In the genomic region with DNA sequence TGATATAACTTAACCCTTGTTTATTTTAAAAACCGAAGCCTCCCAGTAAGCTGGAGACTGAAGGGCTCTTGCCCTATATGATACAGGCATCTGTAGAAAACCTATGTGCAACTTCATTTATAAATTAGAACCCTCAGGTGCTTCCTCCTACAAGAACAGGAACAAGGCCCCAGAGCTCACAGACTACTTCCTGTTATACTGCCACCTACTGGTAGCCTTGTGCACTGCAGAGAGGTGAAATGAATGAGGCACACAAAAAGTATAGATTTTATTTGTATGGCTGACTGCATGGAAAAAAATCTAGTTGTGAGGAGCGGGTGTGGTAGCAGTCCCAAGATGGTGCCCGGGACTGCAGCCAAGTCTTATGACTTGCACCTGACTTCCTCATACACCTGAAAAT, we compare ENCODE assay signal across 7 mouse cellular contexts.
DNase-seq lines count a peak whose midpoint lies in the region; ATAC-seq and TF ChIP-seq lines count a peak whose summit lies in the region.

No protein-coding gene starts in this region.

- no peak for ATAC-seq in lung, postnatal 0 days
- ATAC-seq in Patski = no peak
- ATAC-seq in erythroblast, adult 5-6 weeks (replicated peaks; ENCODE audit: low FRiP score, poor library complexity, severe bottlenecking) = peak; percentile 75; the same call in 1 of the 2 replicates
- no peak for ATAC-seq in cerebellum, adult (ENCODE audit: insufficient number of reproducible peaks, low FRiP score, low TSS enrichment)

- no peak overlapping the region for H3K4me3 ChIP-seq in lung, postnatal 0 days (ENCODE audit: low read depth, low read length)

- H3K36me3 ChIP-seq in lung, postnatal 0 days (ENCODE audit: insufficient read depth, low read length) = no peaks in the 10 kb centered on the region

- H3K4me1 ChIP-seq in lung, postnatal 0 days (ENCODE audit: insufficient read depth, low read depth, low read length) = no peaks in the 10 kb centered on the region

- DNase-seq in lung, postnatal 0 days (ENCODE audit: low spot score) = peak; percentile 21
- DNase-seq in lung, postnatal 10 days = no peak
- DNase-seq in Patski (ENCODE audit: low read depth, low spot score) = no peak
- peak; percentile 12 to 56 for DNase-seq in thymus, postnatal 10 days (ENCODE audit: low spot score in 2 of 2)
- no peak for DNase-seq in left cerebral cortex, adult 11 months (ENCODE audit: low spot score)

- in situ Hi-C loops in Patski (cut with MboI; ENCODE audit: low pct_unique_long_range_greater_than_20kb) = no loop called here

- H3K4me2 ChIP-seq in lung, postnatal 0 days (replicated peaks; ENCODE audit: low read depth, low read length) = no peak overlapping the region

- no peaks in the 10 kb centered on the region for H3K27me3 ChIP-seq in lung, postnatal 0 days (replicated peaks; ENCODE audit: insufficient read depth, low read length)
- no peaks in the 10 kb centered on the region for H3K27me3 ChIP-seq in Patski

- POLR2A ChIA-PET in Patski (lab: Charles Lee) = no interaction called here

- no peak overlapping the region for H3K9ac ChIP-seq in lung, postnatal 0 days (replicated peaks; ENCODE audit: low read depth)

- no peaks in the 10 kb centered on the region for H3K9me3 ChIP-seq in lung, postnatal 0 days (ENCODE audit: low read length)

- CTCF ChIA-PET in Patski (lab: Charles Lee) = interaction anchor here (0.8 kb wide), 1 partner anchor 500 kb away, joined by 3 read pairs; no protein-coding TSS in a partner anchor

- TF ChIP-seq CTCF in lung, postnatal 0 days (IDR thresholded peaks at IDR 0.05) = peak; percentile 57
- TF ChIP-seq CTCF in Patski (IDR thresholded peaks at IDR 0.05) = peak; percentile 66

- WGBS in lung, postnatal 0 days = 95% methylated on average over 3 of the region's 3 CpGs

- no peak for TF ChIP-seq EP300 in lung, postnatal 0 days (IDR thresholded peaks at IDR 0.05)

- H3K27ac ChIP-seq in lung, postnatal 0 days (ENCODE audit: low read length) = no peak overlapping the region

Comparison
In these comparisons a context has a peak if more than half of its experiments do, and no peak if none do; other contexts are left out.
1. DNase-seq: peak in lung, postnatal 0 days (single experiment) and thymus, postnatal 10 days (2 of 2); none in lung, postnatal 10 days (single experiment), Patski (single experiment) and left cerebral cortex, adult 11 months (single experiment).